Mouse (Mus musculus): Measurements from ENCODE around the gene Lrg1.

Lrg1 gene

DNA sequence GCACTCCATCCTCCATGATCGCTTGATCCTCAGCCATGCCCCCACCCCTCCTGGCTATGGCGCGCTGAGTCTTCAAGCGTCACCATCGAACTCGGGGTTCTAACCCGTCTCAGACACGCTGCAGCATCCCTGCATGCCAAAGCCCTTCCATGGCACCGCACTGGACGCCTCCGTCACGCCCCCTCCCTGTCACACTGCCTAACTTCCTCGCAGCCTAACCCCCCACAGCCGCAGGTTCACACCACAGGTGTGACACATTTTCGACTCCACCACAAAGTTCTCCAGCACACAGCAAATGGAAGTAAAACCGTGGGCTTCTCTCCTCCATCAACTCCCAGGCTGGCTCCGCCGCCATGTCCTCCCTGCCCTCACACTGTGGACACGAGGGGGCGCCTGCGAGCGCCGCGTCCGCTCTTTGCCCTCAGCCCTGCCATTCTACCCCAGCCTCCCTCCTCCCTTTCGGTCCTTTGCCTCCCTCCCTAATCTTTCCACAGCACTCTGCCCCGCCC is 12.7 kb upstream of the Lrg1 start:
- peak; percentile 68 for DNase-seq (ENCODE audit: low spot score)

DNA sequence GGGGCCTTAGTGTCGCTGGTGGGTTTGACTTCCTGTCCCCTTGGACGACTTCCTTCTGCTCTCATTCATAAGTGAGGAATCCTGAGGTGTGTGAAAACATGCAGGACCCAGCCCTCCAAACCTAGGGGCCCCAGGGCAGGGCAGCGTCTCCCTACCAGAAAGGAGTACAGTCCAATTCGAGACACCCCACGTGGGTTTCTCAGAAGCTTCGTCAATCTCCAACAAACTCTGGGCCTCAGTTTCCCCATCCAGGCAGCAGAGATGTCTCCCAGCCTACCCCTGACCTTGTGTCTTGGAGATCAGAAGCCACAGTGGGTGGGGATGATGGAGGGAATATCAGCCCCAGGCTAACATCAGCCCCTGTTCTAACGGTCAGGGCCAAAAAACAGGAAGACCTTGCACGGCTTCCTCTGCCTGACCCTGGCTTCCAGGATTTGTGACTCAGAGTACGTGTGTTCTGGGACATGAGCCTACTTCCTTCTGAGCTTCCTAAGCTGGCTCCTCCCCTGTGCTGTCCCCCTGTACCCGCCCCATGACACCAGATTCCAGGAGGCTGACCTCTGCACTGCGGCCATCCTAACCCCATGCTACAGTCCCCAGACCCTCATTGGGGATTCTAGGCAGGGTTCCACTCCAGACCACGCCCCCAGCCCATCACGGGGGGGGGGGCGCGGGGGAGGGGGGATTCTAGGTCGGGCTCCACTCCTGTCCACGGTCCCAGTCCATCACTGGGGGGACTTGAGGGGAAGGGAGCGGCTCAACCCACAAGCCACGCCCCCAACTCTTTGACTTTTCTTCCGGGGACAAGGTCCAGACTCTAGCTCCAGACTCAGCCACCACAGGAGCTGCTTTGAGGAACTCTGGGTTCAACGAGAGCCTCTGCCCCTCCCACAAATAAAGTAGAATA is 11.9 kb upstream of the Lrg1 start:
- peak; percentile 41 for DNase-seq (ENCODE audit: low spot score)

DNA sequence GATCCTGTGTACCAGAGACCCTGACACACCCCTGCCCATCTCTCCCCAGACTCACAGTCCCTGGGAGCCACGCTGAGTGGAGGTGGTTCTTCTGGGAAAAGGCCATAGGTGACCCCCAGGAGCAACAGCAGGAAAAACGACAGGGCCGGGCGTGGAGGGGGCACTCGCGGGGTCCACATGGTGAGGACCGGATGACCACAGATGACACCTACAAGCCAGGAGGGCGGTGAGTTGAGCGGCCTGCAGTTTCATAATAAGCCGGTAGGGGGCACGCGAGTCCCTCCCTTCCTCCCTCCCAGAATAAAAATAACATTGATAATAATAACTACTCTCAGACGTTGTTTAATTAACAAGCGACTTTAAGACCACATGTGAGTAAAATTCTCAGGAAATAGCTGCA is 10.9 kb upstream of the Lrg1 start:
- DNase-seq (ENCODE audit: low spot score), result peak; percentile 53

DNA sequence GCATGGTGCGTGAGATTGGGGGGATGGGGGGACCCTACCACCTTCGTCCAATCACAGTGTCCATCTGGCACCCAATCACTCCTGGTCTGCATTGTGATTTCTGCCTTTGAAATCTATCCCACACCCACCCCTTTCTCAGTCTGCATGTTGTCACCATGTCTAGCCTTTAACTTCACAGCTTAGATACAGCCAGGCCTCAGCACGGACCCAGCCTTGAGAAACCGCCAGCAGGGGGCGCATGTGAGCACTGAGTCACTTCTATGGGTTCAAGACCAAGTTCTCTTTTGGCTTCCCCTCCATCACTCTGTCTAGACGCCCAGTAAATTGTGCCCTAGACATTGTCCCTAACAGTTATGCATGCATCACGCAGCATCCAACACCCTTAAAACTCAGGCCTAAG is 10.0 kb upstream of the Lrg1 start:
- DNase-seq (ENCODE audit: low spot score), result peak; percentile 75

DNA sequence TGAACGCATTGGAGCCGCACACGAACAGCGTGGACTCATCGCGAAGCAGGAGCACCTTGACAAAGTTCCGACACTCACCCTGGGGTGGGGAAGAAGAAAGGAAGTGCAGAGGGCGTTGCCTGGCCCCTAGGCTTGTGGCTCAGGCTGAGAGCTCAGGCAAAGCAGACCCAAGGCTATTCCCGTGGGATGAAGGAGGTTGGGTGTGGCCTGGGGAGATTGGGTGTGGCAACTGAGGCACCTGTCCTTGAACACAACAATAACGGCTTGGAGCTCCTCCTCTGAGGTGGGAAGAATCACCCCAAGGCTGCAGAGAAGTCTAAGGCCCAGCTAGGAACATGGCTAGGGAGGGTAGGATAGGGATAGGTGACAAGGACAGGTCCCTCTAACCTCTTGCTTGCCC is 9.3 kb upstream of the Lrg1 start:
- DNase-seq (ENCODE audit: low spot score), result no peak

DNA sequence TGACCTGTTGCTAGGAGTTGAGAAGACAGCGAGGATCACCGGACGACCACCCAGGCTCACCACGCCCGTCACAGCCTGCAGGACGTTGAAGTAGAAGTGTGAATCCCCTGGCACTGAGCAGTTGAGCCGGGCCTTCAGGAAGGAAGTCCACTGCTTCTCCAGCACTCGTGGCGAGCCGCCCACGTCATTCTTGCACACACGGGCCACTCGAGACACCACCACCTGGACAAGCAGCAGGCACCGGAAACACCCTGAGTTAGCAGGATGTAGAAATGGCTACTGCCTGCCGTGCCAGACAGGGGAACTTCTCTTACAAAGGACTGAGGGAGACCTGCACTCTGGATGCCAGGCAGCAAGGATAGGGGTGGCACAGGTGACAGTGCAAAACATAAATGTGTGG is 6.4 kb upstream of the Lrg1 start:
- DNase-seq (ENCODE audit: low spot score), result no peak

DNA sequence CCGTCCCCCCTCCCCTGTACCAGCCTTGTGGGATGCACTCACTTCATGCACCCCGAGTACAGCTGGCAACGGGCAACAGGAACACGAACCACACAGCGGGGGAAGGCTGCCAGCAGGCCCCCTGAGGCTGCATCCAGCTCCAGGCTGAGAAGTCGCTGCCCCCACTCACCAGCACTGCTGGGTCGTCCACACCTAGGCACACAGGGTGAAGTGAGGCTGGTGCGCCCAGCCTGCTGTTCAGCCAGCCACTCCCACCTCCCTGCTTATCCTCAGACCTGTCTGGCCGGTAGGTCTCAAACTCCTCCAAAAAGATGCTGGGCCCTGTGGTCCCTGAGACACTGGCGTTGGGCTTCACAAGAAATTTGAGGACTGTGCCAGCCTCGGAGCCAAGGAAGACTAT is 4.4 kb upstream of the Lrg1 start:
- no peak for DNase-seq (ENCODE audit: low spot score)

DNA sequence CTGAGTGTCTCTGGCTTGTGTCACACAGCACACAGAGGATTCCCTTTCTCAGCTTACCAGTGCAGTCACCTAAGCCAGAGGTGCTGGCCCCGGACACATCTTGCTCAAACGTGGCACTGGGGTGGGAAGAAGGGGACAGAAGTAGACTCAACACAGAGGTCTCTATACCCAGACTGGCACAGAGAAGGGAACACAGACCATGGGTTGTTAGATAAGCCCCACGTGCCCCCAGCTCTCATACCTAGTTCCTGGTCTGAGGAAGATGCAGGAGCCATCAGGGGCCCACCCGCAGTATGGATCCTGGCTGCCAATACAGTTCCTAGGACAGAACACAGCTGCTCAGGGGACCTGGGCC is 3.5 kb upstream of the Lrg1 start:
- DNase-seq (ENCODE audit: low spot score), result no peak

DNA sequence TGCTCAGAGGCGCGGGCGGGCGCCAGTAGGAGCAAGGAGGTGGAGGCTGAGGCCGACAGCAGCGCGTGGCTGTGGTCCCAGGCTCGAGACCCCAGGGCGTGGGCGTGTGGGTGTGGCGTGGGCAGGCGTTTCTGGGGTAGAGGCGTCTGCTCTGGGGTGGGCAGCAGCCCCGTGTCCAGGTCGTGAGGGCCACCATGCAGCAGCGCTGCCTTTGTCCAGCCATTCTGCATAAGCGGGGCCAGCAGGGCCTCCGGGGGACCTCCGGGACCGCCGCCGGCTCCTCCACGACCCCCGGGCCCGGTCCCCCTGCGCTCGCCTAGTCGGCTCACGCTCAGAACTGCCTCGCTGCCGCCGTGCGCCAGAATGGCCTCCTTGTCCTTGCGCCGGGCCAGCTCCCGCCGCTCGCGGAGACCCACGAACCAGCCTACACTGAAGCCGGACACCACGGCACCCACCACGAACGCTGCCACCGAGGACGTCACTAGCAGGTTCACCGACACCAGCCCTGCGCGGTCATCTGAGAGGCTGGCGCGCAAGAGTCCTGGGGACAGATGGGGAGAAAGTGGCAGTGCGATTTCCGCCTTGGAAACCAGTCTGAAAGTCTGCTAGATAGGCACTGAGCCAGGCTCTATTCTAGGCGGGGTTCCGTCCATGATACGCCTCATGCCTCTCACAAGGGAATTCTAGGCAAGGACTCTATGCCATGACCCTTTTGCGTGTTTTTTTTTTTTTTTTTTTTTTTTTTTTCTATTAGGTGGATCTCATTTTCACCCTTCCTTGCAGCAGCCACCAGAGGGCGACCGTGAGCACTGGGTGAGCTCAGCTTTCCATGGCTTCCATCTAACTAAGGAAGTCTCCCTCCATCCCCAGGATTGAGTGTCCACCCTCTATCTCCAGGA is 2.8 kb upstream of the Lrg1 start:
- DNase-seq (ENCODE audit: low spot score), result peak; percentile 66

DNA sequence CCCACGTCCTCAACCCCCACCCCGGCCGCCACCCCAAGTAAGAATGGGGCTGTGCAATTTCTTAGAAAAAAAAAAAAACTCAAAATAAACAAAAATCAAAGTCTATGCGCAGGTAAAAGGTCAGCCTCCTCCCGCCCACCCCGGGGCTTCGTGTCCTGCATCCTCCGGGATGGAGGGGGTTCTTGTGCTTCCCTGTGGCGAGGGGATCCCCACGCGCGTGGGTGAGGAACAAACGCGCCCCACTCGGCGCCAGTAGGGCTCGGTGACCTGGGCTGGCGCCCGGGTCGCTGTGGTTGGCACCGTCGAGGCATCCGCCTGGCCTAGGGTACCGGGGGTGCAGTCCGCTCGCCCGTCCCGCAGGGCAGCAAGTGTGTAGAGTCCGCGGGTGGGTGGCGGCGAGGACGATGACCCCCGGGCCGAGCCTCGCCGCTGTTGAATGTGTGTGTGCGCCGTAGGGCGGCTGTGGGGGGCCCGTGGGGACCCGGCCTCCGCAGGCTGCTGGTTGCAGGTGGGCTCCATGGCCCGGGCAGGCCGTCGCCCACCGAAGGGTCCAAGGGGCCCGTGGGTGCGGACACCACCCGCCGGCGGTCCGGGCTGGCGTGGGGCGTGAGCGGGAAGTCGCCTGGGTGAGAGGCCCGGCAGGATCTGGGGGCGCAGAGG is 2.0 kb upstream of the Lrg1 start:
- DNase-seq (ENCODE audit: low spot score), result no peak

DNA sequence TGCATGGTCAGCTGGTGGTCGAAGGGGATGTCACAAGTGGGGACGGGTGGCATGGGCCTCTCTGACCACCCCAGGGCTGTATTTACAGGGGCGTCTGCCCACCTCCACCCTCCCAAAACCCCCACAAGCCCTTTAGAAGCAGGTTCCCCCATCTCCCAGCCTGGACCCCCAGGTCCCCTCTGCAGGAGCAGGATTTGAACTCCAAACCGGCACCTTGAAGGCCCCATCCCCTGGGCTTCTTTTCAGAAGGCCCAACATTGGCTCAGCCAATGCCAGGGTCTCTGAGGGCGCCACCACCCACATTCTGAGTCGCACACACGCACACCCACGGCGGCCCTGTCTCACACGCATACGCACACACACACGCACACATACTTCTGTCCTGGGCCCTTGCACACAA is 1.4 kb upstream of the Lrg1 start:
- no peak for DNase-seq (ENCODE audit: low spot score)

DNA sequence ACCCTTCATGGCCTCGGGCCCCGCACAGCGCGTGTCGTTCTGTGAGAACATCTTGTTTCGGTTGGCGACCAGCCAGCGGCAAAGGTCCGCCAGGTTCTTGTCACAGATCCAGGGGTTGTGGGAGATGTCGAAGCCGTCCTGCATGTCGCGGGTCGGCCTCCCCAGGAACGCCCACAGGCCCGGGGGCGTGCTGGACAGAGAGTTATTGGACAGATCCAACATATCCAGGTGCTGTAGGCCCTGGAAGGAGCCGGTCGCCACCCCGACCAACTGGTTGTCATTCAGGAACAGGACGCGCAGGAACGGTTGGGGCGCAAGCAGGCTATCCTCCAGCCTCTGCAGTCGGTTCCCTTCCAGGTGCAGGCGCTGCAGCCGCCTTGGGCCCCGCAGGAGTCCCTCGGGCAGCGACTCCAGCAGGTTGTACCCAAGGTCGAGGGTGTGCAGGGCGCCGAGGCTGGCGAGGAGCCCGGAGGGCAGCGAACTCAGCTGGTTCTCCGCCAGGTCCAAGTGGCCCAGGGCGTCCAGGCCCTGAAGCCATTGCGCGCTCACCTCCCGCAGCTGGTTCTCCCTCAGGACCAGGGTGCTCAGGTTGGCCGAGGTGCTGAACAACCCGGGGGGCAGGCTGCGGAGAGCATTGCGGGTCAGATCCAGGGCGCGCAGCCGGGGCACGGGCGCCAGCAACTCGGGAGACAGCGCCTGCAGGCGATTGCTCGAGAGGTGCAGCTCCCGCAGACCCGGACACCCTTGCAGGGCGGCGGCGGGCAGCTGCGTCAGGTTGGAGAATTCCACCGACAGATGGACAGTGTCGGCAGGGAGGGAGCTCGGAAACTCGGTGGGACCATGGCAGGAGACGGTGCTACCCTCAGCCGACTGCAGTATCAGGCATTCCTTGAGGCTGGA is 1.6 kb downstream of the Lrg1 start:
- no peak for DNase-seq (ENCODE audit: low spot score)

DNA sequence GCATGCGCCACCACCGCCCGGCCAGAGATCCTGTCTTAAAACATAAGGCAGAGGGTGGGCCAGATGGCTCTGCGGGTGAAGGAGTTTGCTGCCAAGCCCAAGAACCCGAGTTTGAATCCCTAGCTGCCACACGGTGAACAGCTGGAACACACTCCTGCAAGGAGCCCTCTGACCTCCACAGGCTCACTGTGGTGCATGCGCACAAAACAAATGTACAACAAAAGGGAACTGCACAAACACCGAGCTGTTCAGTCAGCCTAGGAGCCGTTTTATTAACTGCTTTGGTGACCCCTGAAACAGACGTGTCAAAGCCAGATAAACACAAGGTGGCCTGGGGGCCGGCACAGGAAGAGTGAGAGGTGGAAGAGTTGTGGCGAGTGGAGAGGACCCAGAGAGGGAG is 2.4 kb downstream of the Lrg1 start:
- DNase-seq (ENCODE audit: low spot score), result no peak

DNA sequence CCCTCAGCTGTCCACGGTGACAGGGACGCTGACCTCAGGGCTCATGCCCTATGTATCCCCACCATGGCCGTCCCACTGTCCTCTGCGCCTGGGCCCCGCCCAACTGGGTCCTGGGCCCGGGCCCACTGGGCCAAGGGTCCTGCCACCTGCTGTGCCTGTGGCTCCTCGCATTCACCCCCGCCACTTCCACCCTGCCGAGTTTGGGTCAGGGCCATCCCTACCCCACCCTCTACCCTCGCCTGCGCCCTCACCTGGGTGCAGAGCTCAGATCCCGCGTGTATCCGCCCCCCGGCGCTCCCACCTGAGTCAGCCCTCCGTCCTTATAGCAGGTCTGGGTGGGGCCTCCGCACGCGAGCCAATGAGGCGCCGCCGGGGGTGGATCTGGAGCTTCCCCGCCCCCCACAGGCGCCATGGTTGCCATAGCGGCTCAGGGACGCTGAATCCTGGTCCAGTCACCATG is 4.5 kb downstream of the Lrg1 start, which contains the start of gene Plin5:
Plin5 (minus strand) TSS at position 346 of the 460 bp plus-strand sequence.
- peak; percentile 55 for DNase-seq (ENCODE audit: low spot score)

DNA sequence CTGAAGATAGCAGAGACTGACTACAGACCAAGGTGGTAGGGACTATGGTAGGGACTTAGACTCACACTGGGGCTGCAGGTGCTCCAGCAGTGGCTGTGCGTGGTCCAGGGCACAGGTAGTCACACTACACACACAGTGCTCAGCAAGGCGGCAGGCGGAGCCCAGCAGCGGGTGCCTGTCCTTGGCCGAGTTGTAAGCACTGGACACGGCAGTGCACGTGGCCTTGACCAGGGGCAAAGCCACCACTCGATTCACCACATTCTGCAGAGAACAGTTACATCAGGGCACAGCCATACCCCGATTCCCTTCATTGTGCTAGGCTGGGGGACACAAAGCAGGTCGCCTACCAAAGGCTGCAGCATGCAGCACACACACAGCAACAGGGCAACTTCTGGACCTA is 5.6 kb downstream of the Lrg1 start:
- DNase-seq (ENCODE audit: low spot score), result no peak

DNA sequence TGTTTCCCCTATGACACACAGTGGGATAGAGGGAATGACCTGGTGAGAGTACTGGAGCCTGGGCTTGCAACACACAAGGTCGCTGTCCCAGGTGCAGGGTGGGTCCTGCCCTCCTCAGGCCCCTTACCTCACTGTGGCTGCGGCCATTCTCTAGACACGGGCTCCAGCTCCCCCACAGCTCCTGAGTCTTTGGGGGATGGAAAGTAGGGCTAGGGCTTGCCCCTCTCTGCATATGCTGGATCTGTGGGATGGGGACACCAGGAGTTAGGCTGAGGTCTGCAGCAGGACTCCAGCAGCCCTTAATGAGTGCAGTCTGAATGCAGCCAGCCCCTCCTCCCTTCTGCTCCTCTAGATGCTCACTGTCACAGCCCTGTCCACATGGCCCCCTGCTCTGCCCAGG is 9.1 kb downstream of the Lrg1 start:
- DNase-seq (ENCODE audit: low spot score), result no peak

DNA sequence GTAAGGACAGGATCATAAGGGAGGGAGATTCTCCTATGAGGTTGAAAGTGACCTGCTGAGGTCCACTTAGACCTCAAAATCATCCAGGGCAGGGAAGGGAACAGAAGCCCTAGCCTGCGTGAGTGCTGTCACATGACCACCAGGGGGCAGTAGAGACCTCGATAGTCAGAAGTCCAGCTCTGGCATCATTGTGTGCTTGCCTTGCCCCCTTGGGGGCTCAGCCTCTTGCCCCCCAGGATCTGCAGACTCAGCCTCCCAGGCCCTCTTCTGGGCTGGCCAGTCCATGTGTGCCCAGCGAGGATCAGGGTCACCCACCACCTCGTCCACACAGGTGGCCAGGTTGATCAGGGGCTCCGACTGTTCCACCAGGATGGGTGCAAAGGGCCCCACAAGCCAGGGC is 9.9 kb downstream of the Lrg1 start:
- peak; percentile 54 for DNase-seq (ENCODE audit: low spot score)

DNA sequence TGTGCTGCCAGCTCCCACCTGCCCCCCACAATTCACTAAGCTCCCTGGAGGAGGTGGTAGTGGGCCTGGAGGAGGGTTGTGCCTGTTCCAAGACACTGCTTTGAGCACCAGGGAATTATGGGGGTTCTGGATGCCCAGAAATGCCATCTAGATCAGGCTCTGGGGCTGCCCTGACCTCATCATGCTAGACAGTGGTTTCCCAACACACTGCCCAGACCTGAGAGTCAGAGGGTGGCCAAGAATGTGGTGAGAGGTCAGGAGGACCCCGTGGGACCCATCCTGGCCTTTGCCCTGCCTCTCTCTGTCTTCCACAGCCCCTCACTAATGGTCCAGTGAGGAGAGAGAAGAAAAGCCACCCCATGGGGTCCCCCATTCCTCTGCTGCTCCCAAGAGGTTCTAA is 10.8 kb downstream of the Lrg1 start:
- DNase-seq (ENCODE audit: low spot score), result no peak

DNA sequence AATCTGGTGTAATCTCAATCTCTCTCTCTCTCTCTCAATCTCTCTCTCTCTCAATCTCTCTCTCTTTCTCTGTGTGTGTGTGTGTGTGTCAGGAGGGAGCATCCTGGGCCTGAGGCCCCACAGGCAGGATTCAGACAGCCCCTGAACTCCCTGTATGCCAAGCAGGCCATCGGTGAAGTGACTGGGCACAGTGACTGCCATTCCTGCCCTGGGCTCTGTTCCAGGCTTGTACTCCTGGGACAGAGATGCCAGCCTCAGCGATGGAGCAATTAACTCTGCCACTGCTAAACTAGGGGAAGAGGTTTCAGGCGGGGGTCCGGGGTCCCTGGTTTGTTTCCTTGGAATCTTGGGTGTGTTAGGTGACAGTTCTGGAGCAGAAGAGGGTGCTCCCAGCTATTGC is 11.2 kb downstream of the Lrg1 start:
- DNase-seq (ENCODE audit: low spot score), result no peak

DNA sequence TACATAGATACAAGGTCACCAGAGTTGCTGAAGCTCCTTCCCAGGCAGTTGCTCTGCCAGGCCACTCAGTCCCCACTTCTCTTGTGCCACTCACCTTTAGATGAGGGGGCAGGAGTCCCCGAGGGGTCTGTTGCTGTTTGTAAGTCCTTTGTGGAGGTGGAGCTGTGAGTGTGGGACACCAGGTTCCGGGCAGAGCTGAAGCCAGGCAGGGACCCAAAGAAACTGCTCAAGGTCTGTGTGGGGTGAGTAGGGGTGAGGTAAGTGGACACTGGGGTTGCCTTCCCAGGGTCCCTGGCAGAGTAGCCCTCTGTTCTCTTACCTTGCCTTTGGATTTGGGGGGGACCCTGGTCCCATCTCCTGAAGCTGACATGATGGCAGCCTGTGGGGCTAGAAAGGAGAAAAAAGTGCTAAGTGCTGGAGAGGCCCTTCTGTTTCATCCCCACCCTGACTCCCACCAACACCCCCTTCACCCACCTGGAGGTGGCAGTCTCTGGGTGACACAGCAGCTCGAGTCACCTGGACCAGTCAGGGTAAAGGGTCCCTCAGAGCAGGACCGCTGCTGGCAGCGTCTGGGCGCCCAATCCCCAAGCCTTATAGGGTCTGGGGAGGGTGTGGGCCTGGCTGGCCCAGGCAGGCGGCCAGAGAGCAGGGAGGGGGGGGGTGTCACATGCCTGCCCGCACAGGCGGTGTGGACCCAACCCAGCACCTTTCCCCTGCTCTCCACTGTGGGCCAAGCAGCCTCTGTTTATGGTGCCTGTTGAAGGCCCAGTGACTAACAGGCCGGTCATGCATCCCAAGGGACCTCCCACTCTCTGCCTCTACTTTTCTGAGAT is 12.4 kb downstream of the Lrg1 start, which contains the start of gene Plin4:
Plin4 (minus strand) TSS at position 585 of the 833 bp plus-strand sequence.
- DNase-seq (ENCODE audit: low spot score), result peak; percentile 40
